Mouse (Mus musculus): Measurements from ENCODE around the gene Tmem223.

GRCm38 (mm10) chr19:8821146-8821545 lies 50.4 kb downstream of the Tmem223 start:
- no peak for TF ChIP-seq CTCF (IDR thresholded peaks at IDR 0.05; ENCODE audit: low read depth)
- TF ChIP-seq EP300 (optimal IDR thresholded peaks at IDR 0.05): no peak
